Comparison of ENCODE assay signal across 12 mouse cellular contexts in genomic region chr5:113687514-113687913, GRCm38 (mm10). TPM values are rescaled to one million over a fixed set of nuclear protein-coding genes. Genes with fewer than 3 reads are reported as not detected.
"Had no signal": no experiment of that assay in that cellular context is flagged by ENCODE, and none has a peak within 500 bp of the region (broad histone marks: within the 10 kb centered on the region; RNA-seq: fewer than 3 reads in every experiment).

No protein-coding gene starts in this region.

- DNase-seq: lung, adult 18-20 months; lung, embryonic 14.5 days; lung, postnatal 10 days; lung, postnatal 4 days; midbrain, embryonic 14.5 days; right cerebral cortex, postnatal 14 days; thymus, adult 2 months; thymus, postnatal 25 days; thymus, postnatal 4 days had no signal

- ATAC-seq: midbrain, embryonic 16.5 days had no signal

RNA-seq across cellular contexts. Expression of gene 1700069L16Rik, which starts 37.1 kb away (rescaled TPM):
- total RNA-seq: megakaryocyte, adult 5-6 weeks; megakaryocyte-erythroid progenitor cell, adult 5-6 weeks had no signal
